ENCODE assay signal across 13 mouse cellular contexts in the genomic region with DNA sequence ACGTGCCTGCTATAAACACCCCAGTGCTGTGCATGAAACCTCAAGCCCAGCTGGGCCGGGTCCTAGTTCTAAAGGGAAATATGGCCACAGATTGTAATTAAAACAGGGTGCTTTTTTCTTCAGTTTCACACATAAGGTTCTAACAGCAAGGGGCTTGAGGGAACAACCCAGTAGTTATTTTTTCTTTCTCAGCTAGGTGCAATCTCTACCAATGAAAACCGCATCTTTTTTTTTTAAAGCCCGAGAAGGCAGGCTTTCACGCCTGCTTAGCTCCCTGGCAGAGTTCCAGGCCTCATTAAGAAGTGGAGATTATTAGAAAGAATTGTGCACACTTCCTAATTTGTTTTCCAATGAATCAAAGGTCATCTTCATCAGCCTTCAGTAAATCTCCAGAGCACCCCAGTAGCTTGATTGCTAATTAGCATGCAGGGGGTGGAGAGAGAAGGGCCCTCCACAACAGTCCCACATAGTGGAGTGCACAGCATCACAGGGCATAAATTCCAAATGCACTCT. TPM values are rescaled to one million over a fixed set of nuclear protein-coding genes. Genes with fewer than 3 reads are reported as not detected.
DNase-seq lines count a peak whose midpoint lies in the region; ATAC-seq lines count a peak whose summit lies in the region.
"Had no signal": no experiment of that assay in that cellular context is flagged by ENCODE, and none has a peak within 500 bp of the region (broad histone marks: within the 10 kb centered on the region; RNA-seq: fewer than 3 reads in every experiment).

No protein-coding gene starts in this region.

- H3K9ac ChIP-seq in hindbrain, embryonic 15.5 days: no peak overlapping the region
- no peak overlapping the region for H3K9ac ChIP-seq in intestine, embryonic 15.5 days
- H3K9ac ChIP-seq: kidney, embryonic 15.5 days; limb, embryonic 12.5 days had no signal

- peak overlapping the region; percentile 64 for H3K27ac ChIP-seq in hindbrain, embryonic 15.5 days (replicated peaks)
- no peak overlapping the region for H3K27ac ChIP-seq in intestine, embryonic 15.5 days
- H3K27ac ChIP-seq: heart, embryonic 10.5 days; kidney, embryonic 15.5 days; limb, embryonic 12.5 days; macrophage had no signal

- no peak overlapping the region for H3K4me3 ChIP-seq in hindbrain, embryonic 15.5 days
- H3K4me3 ChIP-seq in intestine, embryonic 15.5 days (replicated peaks): no peak overlapping the region
- H3K4me3 ChIP-seq: heart, embryonic 10.5 days; kidney, embryonic 15.5 days; limb, embryonic 12.5 days had no signal

- H3K4me1 ChIP-seq in hindbrain, embryonic 15.5 days (replicated peaks): peaks cover 12% of the 10 kb centered on the region
- H3K4me1 ChIP-seq in intestine, embryonic 15.5 days (replicated peaks): no peaks in the 10 kb centered on the region
- H3K4me1 ChIP-seq: heart, embryonic 10.5 days; kidney, embryonic 15.5 days had no signal

- H3K9me3 ChIP-seq in hindbrain, embryonic 15.5 days: no peaks in the 10 kb centered on the region
- no peaks in the 10 kb centered on the region for H3K9me3 ChIP-seq in intestine, embryonic 15.5 days
- H3K9me3 ChIP-seq: heart, embryonic 10.5 days; kidney, embryonic 15.5 days had no signal

- 20% methylated on average over 5 of the region's 5 CpGs for WGBS in hindbrain, embryonic 15.5 days
- WGBS in intestine, embryonic 15.5 days: 71% methylated on average over 5 of the region's 5 CpGs

- peak; percentile 56; the same call in 1 of the 2 replicates for ATAC-seq in hindbrain, embryonic 15.5 days (ENCODE audit: low FRiP score, low read depth)
- ATAC-seq in intestine, embryonic 15.5 days: no peak

- no peaks in the 10 kb centered on the region for H3K36me3 ChIP-seq in hindbrain, embryonic 15.5 days
- no peaks in the 10 kb centered on the region for H3K36me3 ChIP-seq in intestine, embryonic 15.5 days
- H3K36me3 ChIP-seq: heart, embryonic 10.5 days; kidney, embryonic 15.5 days; limb, embryonic 12.5 days had no signal

- no peaks in the 10 kb centered on the region for H3K27me3 ChIP-seq in hindbrain, embryonic 15.5 days
- no peaks in the 10 kb centered on the region for H3K27me3 ChIP-seq in intestine, embryonic 15.5 days (replicated peaks)
- H3K27me3 ChIP-seq: kidney, embryonic 15.5 days had no signal

- DNase-seq in cerebellum, postnatal 10 days: peak; percentile 76 to 81
- DNase-seq in cerebellum, adult 8-10 months: no peak
- peak; percentile 9 to 44 for DNase-seq in kidney, postnatal 36 days
- DNase-seq in kidney, adult 11 months: no peak
- DNase-seq in retina, postnatal 1 day: peak; percentile 92
- DNase-seq in frontal cortex, postnatal 36 days (ENCODE audit: low spot score in 2 of 2): no peak
- DNase-seq: heart, postnatal 4 days had no signal

- peak overlapping the region; percentile 17; the same call in 1 of the 2 replicates for H3K4me2 ChIP-seq in hindbrain, embryonic 15.5 days
- H3K4me2 ChIP-seq in intestine, embryonic 15.5 days (replicated peaks): no peak overlapping the region
- H3K4me2 ChIP-seq: kidney, embryonic 15.5 days; limb, embryonic 12.5 days had no signal

RNA-seq across cellular contexts. Expression of a gene that starts 29.4 kb away (rescaled TPM):
- 0.82 and 1.4 TPM in 2 replicates for polyA plus RNA-seq in hindbrain, embryonic 15.5 days (2015; fragmentation: Nextera tagmentation; extraction: Ambion mirVana)
- 1.3 and 1.4 TPM in 2 replicates for polyA plus RNA-seq in intestine, embryonic 15.5 days (2015; fragmentation: Nextera tagmentation; extraction: Ambion mirVana)
- polyA plus RNA-seq: macrophage had no signal

Comparison
In these comparisons a context has a peak if more than half of its experiments do, and no peak if none do; other contexts are left out.
1. DNase-seq: peak in cerebellum, postnatal 10 days (2 of 2), kidney, postnatal 36 days (2 of 2) and retina, postnatal 1 day (single experiment); none in cerebellum, adult 8-10 months (single experiment), kidney, adult 11 months (single experiment) and frontal cortex, postnatal 36 days (0 of 2).